Comparison of ENCODE assay signal across 8 mouse cellular contexts in genomic region chr11:58103344-58103653, GRCm38 (mm10). TPM values are rescaled to one million over a fixed set of nuclear protein-coding genes. Genes with fewer than 3 reads are reported as not detected.
DNase-seq lines count a peak whose midpoint lies in the region; ATAC-seq and TF ChIP-seq lines count a peak whose summit lies in the region.

No protein-coding gene starts in this region.

- peak overlapping the region; percentile 80 for H3K4me3 ChIP-seq in heart, adult 2 months
- H3K4me3 ChIP-seq in C2C12 (ENCODE audit: insufficient read depth, poor library complexity, severe bottlenecking) = peak overlapping the region; percentile 32
- H3K4me3 ChIP-seq in embryonic facial prominence, embryonic 14.5 days (ENCODE audit: low read depth, low read length) = peak overlapping the region; percentile 69
- peak overlapping the region; percentile 92 for H3K4me3 ChIP-seq in limb, embryonic 12.5 days (replicated peaks)
- peak overlapping the region; percentile 84 for H3K4me3 ChIP-seq in stomach, embryonic 15.5 days (replicated peaks)

- no peaks in the 10 kb centered on the region for H3K27me3 ChIP-seq in heart, adult 2 months (ENCODE audit: control insufficient read depth, insufficient read depth, low read length)
- no peaks in the 10 kb centered on the region for H3K27me3 ChIP-seq in C2C12 (ENCODE audit: control insufficient read depth, insufficient read depth, insufficient read length)
- H3K27me3 ChIP-seq in embryonic facial prominence, embryonic 14.5 days (replicated peaks; ENCODE audit: control insufficient read depth, insufficient read depth, low read length) = no peaks in the 10 kb centered on the region
- peaks cover 8% of the 10 kb centered on the region; the same call in 1 of the 2 replicates for H3K27me3 ChIP-seq in limb, embryonic 12.5 days
- H3K27me3 ChIP-seq in stomach, embryonic 15.5 days (replicated peaks) = no peaks in the 10 kb centered on the region

- H3K79me2 ChIP-seq in heart, adult 2 months (replicated peaks; ENCODE audit: control insufficient read depth, insufficient read depth, low read length) = peaks cover 1% of the 10 kb centered on the region; the same call in 1 of the 2 replicates
- peaks cover 41% of the 10 kb centered on the region for H3K79me2 ChIP-seq in C2C12 (ENCODE audit: control insufficient read depth, insufficient read depth)

- TF ChIP-seq CTCF in heart, adult 2 months (IDR thresholded peaks at IDR 0.05) = no peak
- TF ChIP-seq CTCF in C2C12 (IDR thresholded peaks at IDR 0.05; ENCODE audit: control insufficient read depth, insufficient read depth, insufficient read length) = no peak

- TF ChIP-seq EP300 in heart, adult 2 months (IDR thresholded peaks at IDR 0.05; ENCODE audit: insufficient read depth, low read depth, low read length) = no peak

- peak overlapping the region; percentile 55 for H3K9ac ChIP-seq in heart, adult 2 months (ENCODE audit: low read depth, low read length)
- H3K9ac ChIP-seq in embryonic facial prominence, embryonic 14.5 days (ENCODE audit: low read depth, low read length) = peak overlapping the region; percentile 74
- peak overlapping the region; percentile 59 for H3K9ac ChIP-seq in limb, embryonic 12.5 days (replicated peaks)
- peak overlapping the region; percentile 46 for H3K9ac ChIP-seq in stomach, embryonic 15.5 days

- no peaks in the 10 kb centered on the region for H3K36me3 ChIP-seq in heart, adult 2 months (ENCODE audit: control insufficient read depth, insufficient read depth, low read length)
- H3K36me3 ChIP-seq in C2C12 (ENCODE audit: control insufficient read depth, insufficient read depth) = peaks cover 7% of the 10 kb centered on the region
- no peaks in the 10 kb centered on the region for H3K36me3 ChIP-seq in embryonic facial prominence, embryonic 14.5 days (ENCODE audit: control insufficient read depth, insufficient read depth, low read length)
- H3K36me3 ChIP-seq in limb, embryonic 12.5 days = peaks cover 2% of the 10 kb centered on the region; the same call in 1 of the 2 replicates
- H3K36me3 ChIP-seq in stomach, embryonic 15.5 days = no peaks in the 10 kb centered on the region

- peak overlapping the region; percentile 90 for H3ac ChIP-seq in C2C12 (ENCODE audit: control insufficient read depth, insufficient read length, low read depth)

- peak; percentile 19; the same call in 1 of the 2 replicates for ATAC-seq in embryonic facial prominence, embryonic 14.5 days (ENCODE audit: low read depth)
- no peak; the same call in 1 of the 2 replicates for ATAC-seq in limb, embryonic 12.5 days (ENCODE audit: insufficient number of reproducible peaks, insufficient read depth, low FRiP score, low TSS enrichment, low read depth)
- peak; percentile 12 for ATAC-seq in stomach, embryonic 15.5 days (ENCODE audit: insufficient read depth, low FRiP score, low read depth)

- peak overlapping the region; percentile 70 for H3K4me2 ChIP-seq in embryonic facial prominence, embryonic 14.5 days (ENCODE audit: low read depth, low read length)
- peak overlapping the region; percentile 76 for H3K4me2 ChIP-seq in limb, embryonic 12.5 days
- peak overlapping the region; percentile 59 for H3K4me2 ChIP-seq in stomach, embryonic 15.5 days

- H3K79me3 ChIP-seq in C2C12 (ENCODE audit: low read depth) = peaks cover 33% of the 10 kb centered on the region

- H3K9me3 ChIP-seq in embryonic facial prominence, embryonic 14.5 days (ENCODE audit: control insufficient read depth, low read length) = no peaks in the 10 kb centered on the region
- no peaks in the 10 kb centered on the region for H3K9me3 ChIP-seq in limb, embryonic 12.5 days
- H3K9me3 ChIP-seq in stomach, embryonic 15.5 days = no peaks in the 10 kb centered on the region

- 64% methylated on average over 13 of the region's 13 CpGs for WGBS in heart, adult 2 months
- 49% methylated on average over 13 of the region's 13 CpGs for WGBS in embryonic facial prominence, embryonic 14.5 days
- WGBS in limb, embryonic 12.5 days = 53% methylated on average over 13 of the region's 13 CpGs
- 58% methylated on average over 13 of the region's 13 CpGs for WGBS in stomach, embryonic 15.5 days

- TF ChIP-seq POLR2A in heart, adult 2 months (IDR thresholded peaks at IDR 0.05; ENCODE audit: insufficient read depth, low read depth, low read length) = no peak

- intact Hi-C loops in heart, adult 2 months (cut with DNase I) = loop anchor here (2.0 to 10.0 kb wide), 4 partner anchors 96 to 301 kb away; partner anchors contain the start of genes Sap30l and Zfp692
- intact Hi-C loops in heart, postnatal 36 days (cut with DNase I) = loop anchor here (5.0 to 10.0 kb wide), 3 partner anchors 141 to 301 kb away; partner anchors contain the start of gene Sap30l

- peak overlapping the region; percentile 89 for H3K27ac ChIP-seq in heart, adult 2 months
- peak overlapping the region; percentile 84 for H3K27ac ChIP-seq in embryonic facial prominence, embryonic 14.5 days (replicated peaks; ENCODE audit: low read depth, low read length)
- H3K27ac ChIP-seq in limb, embryonic 12.5 days = peak overlapping the region; percentile 89
- H3K27ac ChIP-seq in stomach, embryonic 15.5 days = peak overlapping the region; percentile 87

- H3K4me1 ChIP-seq in heart, adult 2 months (ENCODE audit: control insufficient read depth, insufficient read depth, low read length) = peaks cover 8% of the 10 kb centered on the region
- H3K4me1 ChIP-seq in embryonic facial prominence, embryonic 14.5 days (ENCODE audit: control insufficient read depth, insufficient read depth, low read length) = peaks cover 11% of the 10 kb centered on the region
- H3K4me1 ChIP-seq in limb, embryonic 12.5 days (replicated peaks) = peaks cover 26% of the 10 kb centered on the region
- peaks cover 12% of the 10 kb centered on the region for H3K4me1 ChIP-seq in stomach, embryonic 15.5 days

- no peak for DNase-seq in heart, adult 2 months
- no peak for DNase-seq in heart, postnatal 36 days
- DNase-seq in embryonic facial prominence, embryonic 14.5 days (ENCODE audit: low spot score) = no peak
- no peak for DNase-seq in layer of hippocampus, adult 8-10 months (ENCODE audit: low spot score in 2 of 2)
- DNase-seq in ovary, adult 18-20 months (ENCODE audit: low spot score) = no peak

TF ChIP-seq in C2C12, 6 proteins besides CTCF, POLR2A, EP300 and RAD21:
- TF ChIP-seq FOSL1 (IDR thresholded peaks at IDR 0.05; ENCODE audit: insufficient read depth, low read length, poor library complexity, severe bottlenecking) (no peak), USF1 (IDR thresholded peaks at IDR 0.05; ENCODE audit: low read depth) (no peak), MAX (IDR thresholded peaks at IDR 0.05) (no peak), MYOD1 (IDR thresholded peaks at IDR 0.05; ENCODE audit: control insufficient read depth, insufficient read length, low read depth) (no peak), CEBPB (IDR thresholded peaks at IDR 0.05; ENCODE audit: low read depth) (no peak), MYOG (IDR thresholded peaks at IDR 0.05; ENCODE audit: control insufficient read depth, extremely low read depth, insufficient read length) (no peak)

RNA-seq across cellular contexts. Expression of gene Cnot8, which starts 0.7 kb away (rescaled TPM):
- total RNA-seq in heart, adult 2 months (2021) = 10 to 100 TPM; 35.5 to 36.4 TPM
- 43.0 and 76.2 TPM in 2 replicates for polyA plus RNA-seq in heart, adult 2 months (2012; rRNA removed)
- total RNA-seq in heart, postnatal 36 days (2021) = 10 to 100 TPM; 36.5 to 37.4 TPM
- 44.6 TPM for polyA plus RNA-seq in C2C12 (2012; fragmentation: generic; extraction: Trizol)
- polyA plus RNA-seq in embryonic facial prominence, embryonic 14.5 days (2014; fragmentation: Nextera tagmentation; extraction: Ambion mirVana) = 85.8 and 94.9 TPM in 2 replicates
- polyA plus RNA-seq in limb, embryonic 12.5 days (2016; fragmentation: Nextera tagmentation; extraction: Ambion mirVana) = 106 and 109 TPM in 2 replicates
- polyA plus RNA-seq in stomach, embryonic 15.5 days (2015; fragmentation: Nextera tagmentation; extraction: Ambion mirVana) = 79.8 and 81.6 TPM in 2 replicates
- total RNA-seq in layer of hippocampus, adult 8-10 months (2022) = 10 to 100 TPM; 54.0 to 57.5 (median 55.3) TPM

RNA-seq across cellular contexts. Expression of gene Gm12248, which starts 10.4 kb away (rescaled TPM):
- not detected for total RNA-seq in heart, adult 2 months (2021)
- 0.44 TPM in 1 of 2 replicates, not detected in the other for polyA plus RNA-seq in heart, adult 2 months (2012; rRNA removed)
- not detected for total RNA-seq in heart, postnatal 36 days (2021)
- 0.04 TPM for polyA plus RNA-seq in C2C12 (2012; fragmentation: generic; extraction: Trizol)
- not detected in 2 replicates for polyA plus RNA-seq in embryonic facial prominence, embryonic 14.5 days (2014; fragmentation: Nextera tagmentation; extraction: Ambion mirVana)
- polyA plus RNA-seq in limb, embryonic 12.5 days (2016; fragmentation: Nextera tagmentation; extraction: Ambion mirVana) = not detected in 2 replicates
- polyA plus RNA-seq in stomach, embryonic 15.5 days (2015; fragmentation: Nextera tagmentation; extraction: Ambion mirVana) = 0.12 TPM in 1 of 2 replicates, not detected in the other
- not detected for total RNA-seq in layer of hippocampus, adult 8-10 months (2022)

Comparison
In these comparisons a context has a peak if more than half of its experiments do, and no peak if none do; other contexts are left out.
1. H3K4me3 ChIP-seq: peak in every context shown above with its lines; median percentile 92 in limb, embryonic 12.5 days; 84 in stomach, embryonic 15.5 days; 80 in heart, adult 2 months; 69 in embryonic facial prominence, embryonic 14.5 days; 32 in C2C12.